Mouse (Mus musculus) heart, adult 2 months (tissue): ENCODE measurements around the gene Hfm1.

Experiments
- CTCF ChIP-seq: fragments of 200-600 bp; IDR thresholded peaks from 2 replicates; pipeline ENCODE4 v1.8.1; 2022; ENCODE audit warnings: antibody characterized with exemption, mild to moderate bottlenecking, moderate library complexity
- POLR2A ChIP-seq: fragments of 200-500 bp; IDR thresholded peaks from 2 replicates; pipeline ENCODE4 v1.6.1; 2011; ENCODE audit warnings: mild to moderate bottlenecking, low read depth, low read length, control low read depth; ENCODE audit not compliant: insufficient read depth

- TF ChIP-seq CTCF = no peak
- TF ChIP-seq POLR2A = no peak
These were observed 99.4 kb downstream of the Hfm1 start for GRCm38 (mm10) chr5:106826740-106827139.
